Mouse (Mus musculus) hindbrain, postnatal 0 days (tissue): ENCODE measurements around the gene Krtap9-5. TPM values are rescaled to one million over a fixed set of nuclear protein-coding genes. Genes with fewer than 3 reads are reported as not detected.

Experiments used
- ATAC-seq: fragments of 200-750 bp; cut with Nextera tagmentation; 2 replicates; pipeline ENCODE4 v1.8.0; 2017; ENCODE audit warnings: mild to moderate bottlenecking, moderate TSS enrichment, moderate library complexity
- DNase-seq: peaks from one replicate; pipeline ENCODE4 v3.0.0-alpha.2; 2015; ENCODE audit warnings: low spot score
- H3K27ac ChIP-seq: fragments of 300-500 bp; sonication (generic); 2 replicates; pipeline ENCODE4 v1.5.1; 2014; ENCODE audit warnings: mild to moderate bottlenecking
- H3K27me3 ChIP-seq: fragments of 300-500 bp; sonication (generic); 2 replicates; pipeline ENCODE4 v1.6.1; 2014; ENCODE audit warnings: low read length, mixed read lengths; ENCODE audit not compliant: insufficient read depth
- H3K36me3 ChIP-seq: fragments of 300-500 bp; sonication (generic); 2 replicates; pipeline ENCODE4 v1.6.1; 2014; ENCODE audit warnings: low read length, mixed read lengths; ENCODE audit not compliant: insufficient read depth
- H3K4me1 ChIP-seq: fragments of 300-500 bp; sonication (generic); 2 replicates; pipeline ENCODE4 v1.6.1; 2014; ENCODE audit warnings: antibody characterized with exemption, low read length, mixed read lengths; ENCODE audit not compliant: insufficient read depth
- H3K4me2 ChIP-seq: fragments of 300-500 bp; sonication (generic); 2 replicates; pipeline ENCODE4 v1.6.1; 2014; ENCODE audit warnings: low read depth, mild to moderate bottlenecking, low read length, moderate library complexity, mixed read lengths
- H3K4me3 ChIP-seq: fragments of 300-500 bp; sonication (generic); 2 replicates; pipeline ENCODE4 v1.5.1; 2014; ENCODE audit warnings: low read length
- H3K9ac ChIP-seq: fragments of 300-500 bp; sonication (generic); replicated peaks from 2 replicates; pipeline ENCODE4 v1.6.1; 2014; ENCODE audit warnings: mild to moderate bottlenecking, low read length, moderate library complexity, mixed read lengths
- H3K9me3 ChIP-seq: fragments of 300-500 bp; sonication (generic); 2 replicates; pipeline ENCODE4 v1.6.1; 2016; ENCODE audit warnings: low read length, mixed read lengths
- CTCF ChIP-seq: IDR thresholded peaks from 2 replicates; pipeline ENCODE4 v1.5.1; 2016; ENCODE audit warnings: antibody characterized with exemption, control low read depth, low read depth
- WGBS: fragments of 180-500 bp; shearing (Covaris S2); extraction: QIAGEN DNeasy Blood & Tissue Kit; methylation state at CpG from one replicate; pipeline ENCODE4 v1.1.7; 2014; 5-methylcytosine and 5-hydroxymethylcytosine counted together
- polyA plus RNA-seq: library from polyadenylated mRNA; unstranded; fragments of >200 nt; fragmentation: Nextera tagmentation; extraction: Ambion mirVana; gene quantifications from 2 replicates; pipeline ENCODE4 v1.2.1, GENCODE M21; 2015
- total RNA-seq: library from RNA; depleted of rRNA; stranded (reverse); fragments of >200 nt; gene quantifications from 2 replicates; pipeline ENCODE4 v1.2.3, GENCODE M21; 2014

The Krtap9-5 gene
- total and polyA plus RNA-seq, 2 experiments from 2014 or later = not detected

GRCm38 (mm10) chr11:99978953-99979352, 30.7 kb downstream of the Krtap9-5 start, which contains the start of gene Krtap29-1:
Krtap29-1 (minus strand) TSS chr11:99979053.
- H3K27ac ChIP-seq = no peak within 1 kb of the TSS
- WGBS = 67% methylated on average over 5 of the region's 5 CpGs
- H3K9ac ChIP-seq = no peak within 1 kb of the TSS
- no peak within 1 kb of the TSS for H3K4me2 ChIP-seq
- 0 out of 2 replicates have a peak, but pooled peaks cover 4% of the 10 kb centered on the region for H3K4me1 ChIP-seq
- no peaks in the 10 kb centered on the region for H3K36me3 ChIP-seq
- H3K27me3 ChIP-seq = no peaks in the 10 kb centered on the region
- no peak for DNase-seq
- H3K9me3 ChIP-seq = no peaks in the 10 kb centered on the region
- no peak for TF ChIP-seq CTCF
- H3K4me3 ChIP-seq = no peak within 1 kb of the TSS
- ATAC-seq = no peak

- DNase-seq (no peak), ATAC-seq (no peak)
- H3K36me3 ChIP-seq = no peaks in the 10 kb centered on the region
- no peak for TF ChIP-seq CTCF
- H3K9ac ChIP-seq = no peak overlapping the region
- WGBS = 88% methylated on average over 9 of the region's 9 CpGs
- no peak overlapping the region for H3K27ac ChIP-seq
- no peak overlapping the region for H3K4me2 ChIP-seq
- no peaks in the 10 kb centered on the region for H3K9me3 ChIP-seq
- H3K27me3 ChIP-seq = no peaks in the 10 kb centered on the region
- H3K4me3 ChIP-seq = no peak overlapping the region
- 0 out of 2 replicates have a peak, but pooled peaks cover 4% of the 10 kb centered on the region for H3K4me1 ChIP-seq
These were observed 34.5 kb downstream of the Krtap9-5 start for GRCm38 (mm10) chr11:99982731-99983130.

GRCm38 (mm10) chr11:99983442-99983841, 35.2 kb downstream of the Krtap9-5 start:
- WGBS = 98% methylated on average over 1 of the region's 1 CpGs
- H3K36me3 ChIP-seq = no peaks in the 10 kb centered on the region
- H3K9ac ChIP-seq = no peak overlapping the region
- 0 out of 2 replicates have a peak, but pooled peaks cover 2% of the 10 kb centered on the region for H3K4me1 ChIP-seq
- TF ChIP-seq CTCF = no peak
- DNase-seq (no peak), ATAC-seq (no peak)
- H3K9me3 ChIP-seq = no peaks in the 10 kb centered on the region
- H3K27ac ChIP-seq = no peak overlapping the region
- no peak overlapping the region for H3K4me2 ChIP-seq
- no peak overlapping the region for H3K4me3 ChIP-seq
- H3K27me3 ChIP-seq = no peaks in the 10 kb centered on the region

- H3K27ac ChIP-seq = peak overlapping the region; percentile 46
- no peak overlapping the region for H3K9ac ChIP-seq
- no peaks in the 10 kb centered on the region for H3K27me3 ChIP-seq
- H3K4me3 ChIP-seq = no peak overlapping the region
- H3K4me2 ChIP-seq = no peak overlapping the region
- no peak for TF ChIP-seq CTCF
- H3K36me3 ChIP-seq = no peaks in the 10 kb centered on the region
- DNase-seq (peak; percentile 77), ATAC-seq (peak; percentile 94)
- H3K9me3 ChIP-seq = no peaks in the 10 kb centered on the region
- H3K4me1 ChIP-seq = no peaks in the 10 kb centered on the region
- 46% methylated on average over 20 of the region's 20 CpGs for WGBS
These were observed 37.2 kb downstream of the Krtap9-5 start for GRCm38 (mm10) chr11:99985291-99986092.

- peak within 1 kb of the TSS; percentile 46 for H3K27ac ChIP-seq
- DNase-seq = peak; percentile 8
- ATAC-seq = 0 out of 2 replicates have a peak, but pooled peaks have one; percentile 19
- no peaks in the 10 kb centered on the region for H3K27me3 ChIP-seq
- no peaks in the 10 kb centered on the region for H3K36me3 ChIP-seq
- H3K9me3 ChIP-seq = no peaks in the 10 kb centered on the region
- WGBS = 62% methylated on average over 8 of the region's 8 CpGs
- no peak within 1 kb of the TSS for H3K4me2 ChIP-seq
- H3K4me1 ChIP-seq = no peaks in the 10 kb centered on the region
- no peak for TF ChIP-seq CTCF
- H3K4me3 ChIP-seq = no peak within 1 kb of the TSS
- H3K9ac ChIP-seq = no peak within 1 kb of the TSS
These were observed 37.9 kb downstream of the Krtap9-5 start, which contains the start of gene Krtap16-1 for GRCm38 (mm10) chr11:99986180-99986647. Krtap16-1 (minus strand) TSS chr11:99986597.

- TF ChIP-seq CTCF = no peak
- Histone ChIP-seq H3K9ac (no peak overlapping the region), H3K36me3 (no peaks in the 10 kb centered on the region), H3K27ac (no peak overlapping the region), H3K4me2 (no peak overlapping the region), H3K27me3 (no peaks in the 10 kb centered on the region), H3K4me3 (no peak overlapping the region), H3K4me1 (no peaks in the 10 kb centered on the region), H3K9me3 (no peaks in the 10 kb centered on the region)
- no peak for DNase-seq
- 92% methylated on average over 3 of the region's 3 CpGs for WGBS
- ATAC-seq = no peak
These were observed 40.3 kb downstream of the Krtap9-5 start for GRCm38 (mm10) chr11:99988530-99988929.
